Mouse (Mus musculus) heart, adult 2 months (tissue): ENCODE measurements around the gene Nhlrc1. TPM values are rescaled to one million over a fixed set of nuclear protein-coding genes. Genes with fewer than 3 reads are reported as not detected.
A peak's percentile ranks its signal among the peaks of the same experiment; 100 is the strongest.

Experiments used
- DNase-seq, 2 experiments: peaks; one replicate each; pipeline ENCODE4 v3.0.0; 2021
- H3K27ac ChIP-seq: fragments of 200-600 bp; 2 replicates; pipeline ENCODE4 v1.8.1; 2022
- H3K27me3 ChIP-seq: fragments of 200-500 bp; 2 replicates; pipeline ENCODE4 v1.6.1; 2012; ENCODE audit warnings: mild to moderate bottlenecking, low read length, inconsistent platforms, mixed read lengths; ENCODE audit not compliant: control insufficient read depth, insufficient read depth
- H3K36me3 ChIP-seq: fragments of 200-500 bp; 2 replicates; pipeline ENCODE4 v1.6.1; 2012; ENCODE audit warnings: low read length, inconsistent platforms; ENCODE audit not compliant: control insufficient read depth, insufficient read depth
- H3K4me1 ChIP-seq: fragments of 200-500 bp; 2 replicates; pipeline ENCODE4 v1.6.1; 2011; ENCODE audit warnings: low read length; ENCODE audit not compliant: control insufficient read depth, insufficient read depth
- H3K4me3 ChIP-seq: fragments of 200-600 bp; 2 replicates; pipeline ENCODE4 v1.8.1; 2022
- H3K79me2 ChIP-seq: fragments of 200-500 bp; replicated peaks from 2 replicates; pipeline ENCODE4 v1.6.1; 2012; ENCODE audit warnings: mild to moderate bottlenecking, inconsistent platforms, low read length, moderate library complexity, mixed read lengths; ENCODE audit not compliant: control insufficient read depth, insufficient read depth
- H3K9ac ChIP-seq: fragments of 200-500 bp; 2 replicates; pipeline ENCODE4 v1.6.1; 2012; ENCODE audit warnings: low read depth, mild to moderate bottlenecking, control low read depth, inconsistent platforms, low read length, mixed read lengths
- CTCF ChIP-seq: fragments of 200-600 bp; IDR thresholded peaks from 2 replicates; pipeline ENCODE4 v1.8.1; 2022; ENCODE audit warnings: antibody characterized with exemption, mild to moderate bottlenecking, moderate library complexity
- EP300 ChIP-seq: fragments of 200-500 bp; IDR thresholded peaks from 2 replicates; pipeline ENCODE4 v1.6.1; 2011; ENCODE audit warnings: low read depth, low read length, control low read depth; ENCODE audit not compliant: insufficient read depth
- POLR2A ChIP-seq: fragments of 200-500 bp; IDR thresholded peaks from 2 replicates; pipeline ENCODE4 v1.6.1; 2011; ENCODE audit warnings: mild to moderate bottlenecking, low read depth, low read length, control low read depth; ENCODE audit not compliant: insufficient read depth
- WGBS: fragments of 180-500 bp; shearing (Covaris S2); methylation state at CpG from one replicate; pipeline ENCODE4 v1.1.7; 2018; 5-methylcytosine and 5-hydroxymethylcytosine counted together
- intact Hi-C: fragments of 180-260 bp; cut with DNase I; formaldehyde crosslinking; loops from one replicate; pipeline ENCODE4 v1.15.1; 2025
- polyA plus RNA-seq: library from polyadenylated mRNA; depleted of rRNA; stranded (reverse); fragments of >200 nt; gene quantifications from 2 replicates; pipeline ENCODE4 v1.2.3, GENCODE M21; 2012
- total RNA-seq, 2 experiments: library from RNA; stranded (reverse); gene quantifications; 2 replicates each; pipeline ENCODE4 v1.2.3; 2021

Nhlrc1 gene
- total and polyA plus RNA-seq, 3 experiments = 6.1 to 6.8 (median 6.6) TPM

DNA sequence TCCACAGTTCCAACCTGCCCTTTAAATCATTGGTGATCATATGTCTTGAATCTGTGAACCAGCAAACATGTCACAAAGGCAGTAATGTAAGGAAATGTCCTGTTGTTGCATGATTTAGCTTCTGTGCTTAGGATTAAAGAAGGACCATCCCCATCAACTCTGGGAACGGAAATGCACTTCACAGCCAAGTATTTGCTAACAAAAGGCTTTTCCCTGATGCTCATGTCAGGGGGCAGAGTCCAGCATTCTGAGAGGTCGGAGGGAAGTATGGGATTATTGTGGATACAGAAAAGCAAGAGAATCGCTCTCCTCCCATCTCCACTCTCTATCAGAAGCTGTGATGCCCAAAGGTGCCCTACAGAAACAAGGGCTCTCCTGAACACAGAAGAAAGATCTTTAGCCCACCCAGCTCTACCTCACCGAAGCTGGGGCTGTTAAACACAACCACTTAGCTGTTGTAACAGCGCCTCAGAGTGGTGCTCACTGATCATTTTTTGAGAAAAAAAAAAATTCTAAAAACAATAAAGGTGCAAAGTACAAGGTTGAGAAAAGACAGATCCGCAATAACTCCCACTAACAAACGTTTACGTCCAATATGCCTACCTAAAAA is 27.5 kb upstream of the Nhlrc1 start:
- Histone ChIP-seq H3K9ac (no peak overlapping the region), H3K79me2 (peaks cover 3% of the 10 kb centered on the region; the same call in 1 of the 2 replicates), H3K4me1 (peaks cover 3% of the 10 kb centered on the region), H3K27ac (no peak overlapping the region; the same call in 1 of the 2 replicates), H3K4me3 (no peak overlapping the region), H3K27me3 (no peaks in the 10 kb centered on the region), H3K36me3 (no peaks in the 10 kb centered on the region)
- no peak for DNase-seq
- WGBS = 43% methylated on average over 8 of the region's 8 CpGs
- TF ChIP-seq POLR2A = no peak
- peak; percentile 16; the same call in 1 of the 2 replicates for TF ChIP-seq CTCF
- TF ChIP-seq EP300 = no peak
- intact Hi-C loops = loop anchor here (10.0 kb wide), 1 partner anchor 317 kb away; the partner anchor contains the start of gene Nup153

DNA sequence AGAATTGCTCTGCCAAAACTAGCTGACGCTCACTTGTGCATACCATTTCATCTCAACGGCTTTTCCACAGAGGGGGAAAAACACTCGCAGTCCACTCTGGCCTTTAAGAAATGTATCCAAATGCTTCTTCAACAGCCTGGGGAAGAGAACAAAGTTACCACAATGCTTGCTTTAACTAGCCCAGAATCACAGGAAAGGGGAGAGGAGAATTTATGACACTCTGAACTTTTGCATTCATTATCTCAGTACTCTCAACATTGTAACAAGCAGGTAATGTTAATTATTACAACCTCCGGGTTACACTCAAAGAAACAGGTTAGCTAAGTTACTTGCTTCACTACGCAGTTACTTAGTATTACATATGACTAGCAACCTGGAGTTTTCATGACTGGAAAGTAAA is 25.4 kb upstream of the Nhlrc1 start:
- no peak overlapping the region for H3K4me3 ChIP-seq
- H3K4me1 ChIP-seq = peaks cover 3% of the 10 kb centered on the region
- no peaks in the 10 kb centered on the region for H3K36me3 ChIP-seq
- H3K79me2 ChIP-seq = peaks cover 3% of the 10 kb centered on the region; the same call in 1 of the 2 replicates
- no peak overlapping the region for H3K27ac ChIP-seq
- H3K9ac ChIP-seq = no peak overlapping the region
- no peak for TF ChIP-seq POLR2A
- TF ChIP-seq CTCF = no peak
- TF ChIP-seq EP300 = no peak
- no peaks in the 10 kb centered on the region for H3K27me3 ChIP-seq
- DNase-seq = no peak
- WGBS = 91% methylated on average over 5 of the region's 5 CpGs
- intact Hi-C loops = loop anchor here (10.0 kb wide), 1 partner anchor 315 kb away; the partner anchor contains the start of gene Nup153

DNA sequence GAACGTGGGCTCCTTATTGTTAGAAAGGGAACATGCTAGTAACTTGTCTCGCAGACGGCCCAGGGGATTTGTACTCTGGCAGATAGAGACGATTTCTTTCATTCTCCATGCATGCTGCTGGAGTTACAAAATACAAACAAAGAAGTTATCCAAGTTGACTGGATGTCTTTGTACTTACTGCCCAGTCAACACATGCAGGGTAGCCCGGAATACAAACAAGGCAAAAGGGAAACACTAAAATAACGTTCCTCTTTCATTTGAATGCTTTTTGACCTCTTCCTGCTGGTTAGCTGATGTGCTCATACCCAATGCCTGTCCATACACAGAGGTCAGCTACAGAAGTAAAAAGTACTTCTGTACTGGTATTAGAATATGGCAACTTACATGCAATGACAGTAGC is 23.3 kb upstream of the Nhlrc1 start:
- no peak for DNase-seq
- H3K4me1 ChIP-seq = peaks cover 3% of the 10 kb centered on the region; the same call in 1 of the 2 replicates

DNA sequence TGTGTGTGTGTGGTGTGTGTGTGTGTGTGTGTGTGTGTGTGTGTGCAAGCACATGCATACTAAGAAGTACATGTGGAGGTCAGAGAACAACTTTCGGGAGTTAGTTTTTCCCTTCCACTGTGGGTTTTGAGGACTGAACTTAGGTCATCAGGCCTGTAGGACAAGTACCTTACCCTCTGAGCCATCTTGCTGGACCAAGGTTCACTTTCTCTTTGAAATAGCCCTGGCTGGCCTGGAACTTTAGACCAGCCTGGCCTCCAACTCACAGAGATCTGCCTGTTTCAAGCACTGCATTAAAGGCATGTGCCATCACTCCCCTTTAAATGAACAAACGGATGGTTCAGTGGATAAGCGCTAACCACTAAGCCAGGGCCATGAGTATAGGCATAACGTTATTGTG is 19.0 kb upstream of the Nhlrc1 start:
- intact Hi-C loops = no loop called here
- Histone ChIP-seq H3K36me3 (no peaks in the 10 kb centered on the region), H3K4me1 (no peaks in the 10 kb centered on the region), H3K9ac (no peak overlapping the region), H3K27ac (no peak overlapping the region), H3K79me2 (no peaks in the 10 kb centered on the region), H3K4me3 (no peak overlapping the region), H3K27me3 (no peaks in the 10 kb centered on the region)
- no peak for DNase-seq
- 96% methylated on average over 4 of the region's 4 CpGs for WGBS
- TF ChIP-seq POLR2A (no peak), CTCF (no peak), EP300 (no peak)

More for the DNA sequence above, 23.3 kb upstream of the Nhlrc1 start:
- 67% methylated on average over 6 of the region's 6 CpGs for WGBS
- TF ChIP-seq POLR2A (no peak), EP300 (no peak), CTCF (no peak)
- no peaks in the 10 kb centered on the region for H3K79me2 ChIP-seq
- intact Hi-C loops = no loop called here
- H3K4me3 ChIP-seq = no peak overlapping the region
- no peak overlapping the region for H3K9ac ChIP-seq
- no peaks in the 10 kb centered on the region for H3K36me3 ChIP-seq
- no peaks in the 10 kb centered on the region for H3K27me3 ChIP-seq
- H3K27ac ChIP-seq = no peak overlapping the region

DNA sequence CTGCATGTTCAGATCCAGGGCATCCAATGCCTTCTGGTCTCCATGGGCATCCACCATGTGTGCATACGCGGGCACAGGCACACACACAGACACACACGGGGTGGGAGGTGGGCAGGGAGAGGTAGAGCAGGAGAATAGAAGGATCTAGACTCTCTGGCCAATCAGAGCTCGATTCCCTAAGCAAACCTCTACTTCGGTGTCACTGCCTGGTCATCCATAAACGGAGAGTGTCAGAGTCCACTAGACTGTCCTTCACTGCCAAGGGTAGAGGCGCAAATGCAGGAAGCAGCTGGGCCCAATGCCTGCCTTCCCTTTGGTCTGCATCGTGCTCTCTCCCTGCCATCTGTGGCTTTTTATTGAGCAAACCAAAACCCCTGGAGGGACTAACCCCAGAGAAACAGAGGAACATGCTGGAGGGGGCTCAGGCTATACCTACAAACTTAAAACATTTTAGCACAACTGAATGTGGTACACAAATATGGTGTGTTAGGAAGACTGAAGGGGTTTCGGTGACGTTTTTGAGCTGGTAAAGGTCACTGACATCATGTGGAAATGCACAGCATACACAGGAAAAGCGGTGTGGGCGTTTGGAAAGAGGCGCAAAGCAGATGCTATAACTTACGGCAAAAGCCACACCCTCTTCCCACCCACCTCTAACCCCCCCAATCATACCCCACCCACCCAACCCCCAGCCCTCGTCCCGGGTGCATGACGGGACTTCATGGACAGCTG is 15.9 kb upstream of the Nhlrc1 start:
- no peak overlapping the region for H3K9ac ChIP-seq
- no peak overlapping the region for H3K27ac ChIP-seq
- H3K79me2 ChIP-seq = no peaks in the 10 kb centered on the region
- no peaks in the 10 kb centered on the region for H3K36me3 ChIP-seq
- intact Hi-C loops = no loop called here
- TF ChIP-seq EP300 (no peak), POLR2A (no peak), CTCF (no peak)
- H3K4me3 ChIP-seq = no peak overlapping the region
- no peaks in the 10 kb centered on the region for H3K27me3 ChIP-seq
- H3K4me1 ChIP-seq = no peaks in the 10 kb centered on the region
- 85% methylated on average over 17 of the region's 17 CpGs for WGBS
- no peak for DNase-seq

DNA sequence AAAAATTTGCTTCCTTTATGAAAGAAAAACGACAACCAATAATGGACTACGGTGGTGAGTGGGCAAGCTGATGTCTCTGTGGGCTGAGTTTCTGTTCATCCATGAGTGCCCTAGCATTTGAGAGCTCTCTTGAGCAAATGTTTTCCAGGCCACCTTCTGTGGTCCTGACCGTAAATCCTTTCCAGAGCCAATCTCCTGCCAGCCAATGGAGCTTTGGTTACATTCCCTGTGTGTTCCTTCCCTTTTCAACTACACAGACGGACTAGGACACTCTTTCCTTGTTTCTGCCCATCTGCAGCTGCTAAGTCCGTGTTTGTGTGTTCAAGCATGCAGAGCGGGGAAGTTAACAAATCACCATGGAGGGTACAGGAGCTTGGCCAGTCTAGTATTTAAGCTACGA is 6.1 kb upstream of the Nhlrc1 start:
- DNase-seq = no peak
- no peaks in the 10 kb centered on the region for H3K4me1 ChIP-seq
- no peak overlapping the region for H3K27ac ChIP-seq
- TF ChIP-seq EP300 = no peak
- TF ChIP-seq POLR2A = no peak
- TF ChIP-seq CTCF = no peak
- H3K4me3 ChIP-seq = no peak overlapping the region
- no peaks in the 10 kb centered on the region for H3K79me2 ChIP-seq
- no peaks in the 10 kb centered on the region for H3K36me3 ChIP-seq
- no peaks in the 10 kb centered on the region for H3K27me3 ChIP-seq
- 82% methylated on average over 7 of the region's 7 CpGs for whole genome bisulfite sequencing
- intact Hi-C loops = no loop called here
- H3K9ac ChIP-seq = no peak overlapping the region
